Mouse (Mus musculus): ENCODE results near the gene Fgd3.

- TF ChIP-seq POLR2A (IDR thresholded peaks at IDR 0.05; ENCODE audit: control insufficient read depth, low read depth, low read length) (no peak), CTCF (IDR thresholded peaks at IDR 0.05; ENCODE audit: control insufficient read depth, insufficient read depth, insufficient replicate concordance, low read depth, low read length) (no peak)
These were observed 67.4 kb downstream of the Fgd3 start for GRCm38 (mm10) chr13:49252746-49253145.

Measured in testis, adult 2 months (tissue).